Mouse (Mus musculus) testis, postnatal 14 days (tissue): ENCODE data around the gene Fbxo10.
"Not testable (repeated sequence)": the region's sequence is repeated elsewhere in the genome, so short reads cannot be mapped to it uniquely, and the experiment has no call there.

Experiments used
- DNase-seq: peaks from one replicate; pipeline ENCODE4 v3.0.0; 2021; ENCODE audit warnings: low spot score

The Fbxo10 gene

DNA sequence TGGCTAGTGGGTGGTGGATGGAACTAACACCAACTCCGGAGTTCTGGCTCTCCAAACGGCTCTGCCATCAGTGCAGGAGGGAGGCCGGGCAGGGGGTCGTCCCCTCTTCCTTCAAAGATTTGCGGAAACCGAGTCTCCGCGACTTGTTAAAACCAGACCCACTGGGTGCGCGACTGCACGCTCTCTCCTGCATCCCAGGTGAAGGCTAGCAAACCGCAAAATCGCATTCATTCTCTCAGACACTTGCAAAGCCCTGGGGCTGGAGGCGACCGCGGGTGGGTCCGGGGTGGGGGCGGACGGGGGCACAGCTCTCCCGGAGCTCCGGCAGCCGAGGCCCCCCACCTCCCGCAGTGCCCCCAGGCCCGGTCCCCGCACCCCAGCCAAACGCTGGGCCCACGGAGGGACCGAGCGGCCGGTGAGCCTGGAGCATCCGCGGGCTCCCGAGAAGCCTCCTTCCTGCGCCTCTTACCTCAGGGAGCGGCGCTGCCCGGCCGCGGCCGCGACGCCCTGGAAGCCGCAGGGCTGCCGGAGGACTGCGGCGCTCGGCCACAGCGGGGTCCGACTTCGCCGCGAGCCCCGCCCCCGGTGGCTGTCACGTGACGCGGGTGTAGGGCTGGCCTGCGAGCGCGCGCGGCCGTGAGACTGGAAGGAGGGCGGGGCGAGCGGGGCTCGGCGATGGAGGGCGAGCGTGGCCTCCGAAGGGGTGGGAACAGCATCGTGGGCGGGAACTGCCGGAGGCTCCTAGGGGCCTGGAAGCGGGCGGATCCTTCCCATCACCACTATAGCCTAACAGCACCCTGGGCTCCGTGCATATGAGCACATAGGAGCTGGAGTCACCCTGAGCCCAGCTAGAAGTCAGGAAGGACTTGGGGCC is at the start of gene Fbxo10:
Fbxo10 (minus strand) TSS at position 584 of the 874 bp plus-strand sequence.
- peak; percentile 92 for DNase-seq

DNA sequence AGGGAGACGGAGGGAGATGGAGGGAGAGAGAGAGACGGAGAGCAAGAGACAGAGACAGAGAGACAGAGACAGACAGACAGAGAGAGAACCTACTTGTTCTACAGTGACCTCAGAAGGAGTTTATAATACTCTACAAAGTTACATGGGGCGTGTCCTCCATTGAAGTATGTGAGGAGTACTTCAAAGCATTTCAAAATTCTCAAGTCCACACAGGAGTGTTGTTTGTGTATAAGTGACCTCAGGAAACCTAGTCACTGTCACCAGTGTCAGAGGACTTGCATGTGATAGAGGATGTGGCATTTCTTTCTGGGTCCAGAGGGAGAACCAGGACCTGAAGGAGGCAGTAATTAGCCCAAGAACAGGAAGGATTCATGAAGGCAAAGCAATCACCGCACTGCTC is 46.6 kb upstream of the Fbxo10 start:
- DNase-seq: no peak

DNA sequence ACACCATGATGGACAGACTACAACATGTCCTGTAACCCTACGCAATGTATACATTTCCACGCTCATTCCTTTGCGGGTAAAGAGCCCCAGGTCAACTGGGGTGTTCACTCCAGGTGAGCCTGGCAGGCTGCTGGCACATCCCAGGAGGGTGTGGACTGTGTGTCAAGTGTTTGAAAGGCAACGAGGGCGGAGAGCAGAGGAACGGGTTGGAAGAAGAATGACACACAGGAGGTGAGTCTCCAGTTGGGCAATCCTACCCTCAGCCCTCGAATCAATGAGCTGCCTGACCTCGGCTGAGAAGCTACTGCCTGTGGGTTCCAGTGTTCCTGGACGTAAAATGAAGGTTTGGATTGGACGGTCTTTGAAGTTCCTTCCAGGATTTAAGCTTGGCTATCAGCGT is 36.9 kb upstream of the Fbxo10 start:
- no peak for DNase-seq

DNA sequence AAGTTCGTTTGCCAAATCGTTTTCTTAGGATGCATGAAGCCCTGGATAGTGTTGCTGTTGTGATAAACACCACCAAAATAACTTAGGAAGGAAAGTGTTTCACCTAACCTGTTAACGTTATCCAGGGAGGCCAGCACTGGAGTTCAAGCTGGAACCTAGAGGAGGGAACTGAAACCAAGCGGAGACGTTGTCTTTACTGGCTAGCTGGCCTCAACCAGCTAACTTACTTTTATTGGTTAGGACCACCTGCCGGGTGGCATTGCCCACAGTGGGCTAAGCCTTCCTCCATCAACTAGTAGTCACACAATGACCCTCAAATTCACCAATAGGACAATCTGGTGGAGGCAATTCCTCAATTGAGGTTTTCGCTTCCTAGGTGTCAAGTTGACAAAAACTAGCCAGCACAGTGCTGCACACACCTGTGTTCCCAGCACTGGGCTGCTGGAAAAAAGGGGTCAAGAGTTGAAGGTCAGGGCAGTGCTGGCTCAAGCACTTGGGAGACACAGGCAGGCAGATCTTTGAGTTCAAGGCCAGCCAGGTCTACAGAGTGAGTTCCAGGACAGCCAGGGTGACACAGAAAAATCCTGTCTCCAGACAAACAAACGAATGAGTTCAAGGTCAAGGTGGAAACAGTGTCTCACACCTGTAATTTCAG is 24.2 kb upstream of the Fbxo10 start:
- DNase-seq: no peak

DNA sequence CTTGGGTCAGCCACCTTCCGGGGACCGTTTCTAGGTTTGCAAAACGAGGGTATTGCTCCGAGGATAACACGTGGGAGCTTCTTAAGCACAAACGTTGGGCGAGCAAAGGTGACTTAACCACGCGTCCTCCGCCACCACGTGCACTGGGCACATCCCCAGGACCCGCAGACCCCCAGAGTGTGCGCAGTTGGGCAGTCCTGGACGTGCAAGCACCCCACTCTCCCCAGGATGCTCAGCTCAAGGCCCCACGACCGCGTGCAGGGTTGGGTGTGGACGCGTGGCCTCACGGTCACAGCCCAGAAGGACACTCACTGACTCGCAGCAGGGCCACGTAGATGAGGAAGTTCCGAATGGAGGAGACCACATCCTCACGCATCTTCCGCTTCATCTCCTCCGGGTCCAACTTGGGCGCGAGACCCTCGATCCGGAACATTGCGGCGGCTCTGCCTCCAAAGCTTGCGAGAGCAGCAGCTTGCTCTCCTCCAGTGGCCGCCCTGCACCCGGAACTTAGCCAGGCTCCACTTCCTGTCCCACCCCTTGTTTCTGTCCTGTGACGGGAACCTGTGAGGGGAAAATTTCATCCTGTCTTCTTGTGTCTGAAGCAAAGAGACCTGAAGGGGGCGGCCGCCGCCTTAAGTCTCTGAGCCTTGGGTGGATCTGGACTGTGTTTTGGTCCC is 23.3 kb upstream of the Fbxo10 start, which contains the start of gene Tomm5:
Tomm5 (minus strand) TSS at position 514 of the 677 bp plus-strand sequence.
- DNase-seq: peak; percentile 86

DNA sequence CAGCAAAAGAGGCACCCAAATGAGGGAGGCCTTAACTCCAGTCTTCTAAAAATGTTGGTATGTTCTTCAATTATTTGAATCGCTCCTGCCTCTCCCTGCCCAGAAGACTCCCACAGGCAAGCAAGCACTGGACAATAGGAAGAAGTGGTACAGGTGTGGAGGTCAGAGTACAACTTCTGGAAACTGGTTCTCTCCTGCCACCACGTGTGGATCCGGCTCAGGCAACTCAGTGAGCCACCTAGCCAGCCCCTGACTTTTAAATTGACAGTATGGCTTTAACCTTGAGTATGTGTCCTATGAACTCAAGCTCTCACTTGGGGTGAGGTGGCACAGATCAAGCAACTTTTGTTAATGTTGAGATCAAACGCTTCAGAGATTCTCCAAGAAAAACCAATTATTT is 22.7 kb upstream of the Fbxo10 start:
- DNase-seq: no peak

DNA sequence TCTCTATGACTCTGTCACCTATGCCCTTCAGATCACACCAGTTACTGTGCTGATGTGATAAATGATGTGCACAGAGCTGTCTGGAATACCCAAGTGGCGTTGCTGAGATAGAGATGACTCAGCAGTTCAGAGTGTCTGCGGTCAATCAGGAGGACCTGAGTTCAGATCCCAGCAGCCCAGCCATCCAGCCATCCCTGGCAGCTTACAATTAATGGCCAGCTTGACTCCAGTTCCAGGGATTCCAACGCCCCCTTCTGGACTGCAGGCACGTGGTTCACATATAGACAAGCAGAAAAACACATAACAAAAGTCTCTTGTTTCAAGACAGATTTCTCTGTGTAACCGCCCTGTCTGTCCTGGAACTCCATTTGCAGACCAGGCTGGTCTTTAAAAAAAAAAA is 22.0 kb upstream of the Fbxo10 start:
- DNase-seq: no peak

DNA sequence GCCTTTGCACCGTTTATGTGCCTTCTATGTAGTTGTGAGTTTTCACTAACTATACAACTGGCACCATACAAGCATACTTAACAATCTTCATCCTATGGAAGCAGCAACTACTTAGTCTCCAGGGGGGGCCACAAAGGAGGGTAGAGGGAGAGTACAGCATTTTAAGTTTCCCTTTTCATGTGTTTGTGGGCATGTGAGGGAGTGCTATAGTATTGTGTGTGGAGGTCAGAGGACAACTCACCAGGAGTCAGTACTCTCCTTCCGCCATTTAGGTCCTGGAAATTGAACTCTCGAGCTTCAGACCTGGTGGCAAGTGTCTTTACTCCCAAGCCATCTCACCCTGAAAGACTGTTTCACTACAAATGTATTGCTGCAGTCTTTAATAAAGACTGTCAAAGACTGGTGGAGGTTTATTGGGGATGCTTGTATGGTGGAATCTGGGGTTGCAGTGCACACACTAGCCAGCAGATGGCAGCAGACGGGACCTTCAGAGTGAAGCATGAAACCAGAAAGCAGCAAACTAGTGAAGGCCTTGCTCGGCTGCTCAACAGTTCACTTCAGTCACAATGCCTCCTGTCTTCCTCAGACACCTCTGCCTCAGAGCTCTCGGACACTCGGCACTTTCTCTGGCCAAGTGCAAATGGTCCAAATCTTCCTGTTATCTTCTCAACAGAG is 12.9 kb upstream of the Fbxo10 start:
- DNase-seq: no peak

DNA sequence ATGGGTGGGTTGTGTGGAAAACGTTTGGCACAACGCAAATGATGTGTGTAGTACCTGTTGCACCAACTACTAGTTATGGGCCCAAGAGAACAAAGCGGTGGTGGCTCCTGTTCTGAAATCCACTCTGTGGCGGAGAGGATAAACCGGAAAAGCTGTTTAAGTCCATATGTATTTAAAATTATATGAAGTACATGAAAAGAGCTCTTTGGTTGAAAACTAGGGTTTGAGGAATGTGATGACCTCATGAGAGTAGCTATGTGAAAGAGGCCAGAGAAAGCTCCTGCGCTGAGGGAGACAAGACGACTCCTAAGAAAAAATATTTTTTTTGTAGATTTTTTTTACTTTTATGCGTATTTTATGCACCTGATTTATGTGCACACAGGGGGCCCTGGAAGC is 489 bp upstream of the Fbxo10 start:
- no peak for DNase-seq

DNA sequence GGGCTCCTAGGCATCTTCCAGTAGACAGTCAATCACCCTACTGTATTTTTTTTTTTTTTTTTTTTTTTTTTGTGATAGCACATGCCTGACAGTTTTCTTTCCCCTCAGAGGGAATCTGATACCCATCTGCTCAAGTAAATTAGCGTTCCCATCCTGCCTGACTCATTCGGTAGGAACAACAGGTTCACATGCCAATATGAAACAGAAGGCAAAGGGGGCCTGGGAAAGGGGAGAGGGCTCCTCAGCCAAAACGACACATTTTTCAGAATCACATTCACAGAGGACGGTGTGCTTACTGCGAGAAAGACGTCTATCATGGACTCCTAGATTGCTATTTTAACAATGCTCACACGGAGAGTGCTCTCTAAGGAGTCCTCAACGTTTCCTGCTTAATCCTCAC is 917 bp downstream of the Fbxo10 start:
- DNase-seq: no peak

DNA sequence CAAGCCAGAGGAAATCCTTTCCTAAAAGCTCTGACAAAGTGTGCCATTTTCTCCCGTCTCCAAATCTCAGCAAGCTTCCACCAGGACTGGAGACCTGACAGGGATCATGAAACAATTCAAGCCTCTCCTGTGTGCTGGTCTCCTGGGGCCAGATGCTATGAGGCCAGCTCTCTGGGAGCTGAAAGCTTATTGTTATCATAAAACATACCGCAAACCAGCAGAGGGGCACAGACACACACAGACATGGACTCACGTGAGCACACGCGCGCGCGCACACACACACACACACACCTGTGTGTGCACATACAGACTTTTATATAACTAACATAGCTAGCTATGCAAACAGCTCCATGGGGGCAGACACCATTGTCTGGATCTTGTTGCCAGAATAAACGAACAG is 1.5 kb downstream of the Fbxo10 start:
- no peak for DNase-seq

DNA sequence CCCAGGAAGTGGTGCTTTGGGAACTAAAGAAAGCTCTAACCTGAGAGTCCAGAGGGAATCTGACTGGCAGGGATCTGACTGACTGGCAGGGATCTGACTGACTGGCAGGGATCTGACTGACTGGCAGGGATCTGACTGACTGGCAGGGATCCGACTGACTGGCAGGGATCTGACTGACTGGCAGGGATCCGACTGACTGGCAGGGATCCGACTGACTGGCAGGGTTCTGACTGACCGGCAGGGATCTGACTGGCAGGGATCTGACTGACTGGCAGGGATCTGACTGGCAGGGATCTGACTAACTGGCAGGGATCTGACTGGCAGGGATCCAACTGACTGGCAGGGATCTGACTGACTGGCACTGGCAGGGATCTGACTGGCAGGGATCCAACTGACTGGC is 3.4 kb downstream of the Fbxo10 start:
- not testable (repeated sequence) for DNase-seq

DNA sequence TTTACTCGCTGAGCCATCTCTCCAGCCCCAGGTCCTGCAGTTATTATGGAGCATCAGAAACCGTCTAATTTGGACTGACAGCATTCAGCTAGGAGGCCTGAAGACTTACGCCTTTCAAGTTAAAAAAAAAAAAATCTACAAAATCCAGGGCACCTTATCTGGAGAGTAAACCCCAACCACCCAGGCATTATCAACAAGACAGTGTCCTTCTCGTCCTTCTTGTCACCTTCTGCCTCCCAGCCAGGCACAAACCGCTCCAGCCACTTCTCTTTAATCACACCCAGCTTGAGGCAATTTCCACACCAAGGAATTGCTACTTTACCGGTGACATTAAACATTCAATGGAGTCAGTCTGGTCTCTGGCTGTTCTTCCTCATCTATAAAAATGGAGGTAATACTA is 10.9 kb downstream of the Fbxo10 start:
- DNase-seq: no peak

DNA sequence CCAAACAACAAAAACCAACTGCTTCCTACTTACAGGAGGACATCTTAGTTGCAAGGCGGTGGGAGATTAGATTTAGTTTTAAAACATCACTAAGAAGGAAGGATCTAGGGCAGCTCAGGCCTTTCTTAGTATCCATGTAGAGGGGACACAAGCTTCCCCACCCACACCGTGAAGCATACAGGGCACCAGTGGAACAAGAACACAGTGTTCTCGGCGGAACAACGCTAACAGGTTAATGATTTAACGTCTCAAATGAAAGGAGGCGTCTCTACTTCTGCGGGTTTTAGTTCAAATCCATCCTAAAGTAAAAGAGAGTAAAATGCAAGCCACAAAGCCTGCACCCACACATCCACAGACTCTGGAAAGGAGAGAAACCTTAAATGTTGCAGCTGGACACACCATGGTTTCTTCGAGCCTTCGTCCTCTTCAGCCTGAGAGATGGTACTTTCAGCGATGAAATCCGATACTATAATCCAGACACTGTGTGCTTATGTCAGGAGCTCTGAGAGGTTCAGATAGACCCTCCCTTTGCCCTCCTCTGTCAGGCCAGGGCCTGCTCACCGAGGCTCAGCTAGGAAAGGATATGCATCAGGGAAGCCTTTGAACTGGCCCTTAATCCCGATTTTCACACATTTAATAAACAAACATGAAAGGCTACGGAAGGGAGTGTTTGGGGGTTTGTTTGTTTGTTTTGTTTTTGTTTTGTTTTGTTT is 12.0 kb downstream of the Fbxo10 start:
- no peak for DNase-seq

DNA sequence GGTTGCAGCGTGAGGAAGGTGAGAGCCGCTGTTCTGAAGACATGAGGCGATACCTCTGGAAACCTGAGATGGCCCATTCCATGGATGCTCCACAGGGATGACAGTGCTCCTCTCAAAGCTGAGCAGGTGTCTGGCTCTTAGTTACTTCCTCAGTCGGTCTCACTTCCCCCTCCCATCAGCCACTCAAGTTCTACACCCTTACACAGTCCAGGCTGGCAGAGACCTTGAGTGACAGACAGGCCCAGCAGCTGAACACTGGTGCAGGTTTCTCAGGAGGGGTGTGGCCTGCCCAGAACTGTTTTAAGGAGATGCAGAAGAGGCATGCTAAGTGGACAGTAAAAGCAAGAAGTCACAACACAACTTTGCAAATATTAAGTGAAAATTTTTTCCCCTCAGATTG is 16.7 kb downstream of the Fbxo10 start:
- DNase-seq: no peak

DNA sequence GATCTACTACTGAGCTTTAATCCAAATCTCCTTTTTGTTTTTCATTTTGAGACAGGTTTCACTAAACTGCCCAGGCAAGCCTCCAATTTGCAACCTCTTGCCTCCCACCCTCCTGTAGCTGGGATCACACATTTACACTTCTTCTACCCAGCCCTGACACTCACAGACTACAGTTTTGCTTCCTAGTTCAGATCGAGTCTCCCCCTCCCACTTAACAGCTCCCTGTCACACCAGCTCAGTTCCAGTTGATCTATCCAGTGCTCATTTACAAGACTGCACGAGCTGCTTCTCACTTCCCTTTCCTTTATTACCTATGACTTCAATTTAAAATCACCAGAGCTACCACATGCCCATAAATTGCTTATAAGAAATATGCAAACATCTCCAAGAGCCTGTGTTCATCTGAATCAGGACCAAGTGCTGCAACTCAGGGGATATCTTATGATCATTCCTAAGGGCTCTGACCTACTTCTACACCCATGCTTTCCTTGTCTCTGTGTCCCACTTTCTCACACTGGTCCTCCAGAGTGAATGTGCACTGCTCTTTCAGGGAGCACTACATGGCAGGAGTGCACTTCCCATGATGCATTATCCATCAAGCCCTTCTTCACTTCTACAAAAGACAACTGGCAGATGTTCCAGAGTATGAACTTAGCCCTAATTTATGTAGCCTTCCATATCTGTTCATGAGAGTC is 18.2 kb downstream of the Fbxo10 start:
- no peak for DNase-seq

DNA sequence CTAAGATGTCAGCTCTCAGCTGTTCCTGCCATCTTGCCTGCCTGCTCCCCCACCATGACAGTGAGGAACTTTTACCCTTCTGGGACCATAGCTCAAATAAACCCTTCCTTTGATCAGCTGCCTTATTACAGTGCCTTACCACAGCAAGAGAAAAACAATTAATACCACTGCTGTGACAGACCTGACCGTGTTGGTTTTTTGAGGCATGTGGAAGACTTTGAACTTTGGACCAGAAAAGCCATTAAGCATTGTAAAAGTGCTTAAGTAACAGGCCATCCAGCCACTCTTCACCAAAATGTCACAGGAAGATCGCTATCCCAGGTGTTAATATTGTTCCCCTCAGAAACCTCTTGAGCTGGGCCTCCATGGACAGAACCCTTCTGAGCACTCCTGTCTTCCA is 19.8 kb downstream of the Fbxo10 start:
- DNase-seq: no peak

DNA sequence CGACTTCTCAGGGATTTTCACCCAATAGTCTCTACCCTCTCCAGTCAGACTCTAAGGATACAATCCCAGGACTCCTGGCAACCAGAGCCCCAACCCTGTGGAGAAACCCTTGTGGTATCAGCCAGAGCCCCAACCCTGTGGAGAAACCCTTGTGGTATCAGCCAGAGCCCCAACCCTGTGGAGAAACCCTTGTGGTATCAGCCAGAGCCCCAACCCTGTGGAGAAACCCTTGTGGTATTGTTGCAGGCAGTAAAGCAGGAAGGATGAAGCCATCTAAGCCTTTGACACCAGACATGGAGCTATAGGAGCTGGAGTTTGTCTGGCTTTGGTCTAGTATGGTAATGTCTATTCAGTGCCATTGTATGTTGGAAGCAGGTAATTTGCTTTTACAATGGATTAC is 20.6 kb downstream of the Fbxo10 start:
- not testable (repeated sequence) for DNase-seq

DNA sequence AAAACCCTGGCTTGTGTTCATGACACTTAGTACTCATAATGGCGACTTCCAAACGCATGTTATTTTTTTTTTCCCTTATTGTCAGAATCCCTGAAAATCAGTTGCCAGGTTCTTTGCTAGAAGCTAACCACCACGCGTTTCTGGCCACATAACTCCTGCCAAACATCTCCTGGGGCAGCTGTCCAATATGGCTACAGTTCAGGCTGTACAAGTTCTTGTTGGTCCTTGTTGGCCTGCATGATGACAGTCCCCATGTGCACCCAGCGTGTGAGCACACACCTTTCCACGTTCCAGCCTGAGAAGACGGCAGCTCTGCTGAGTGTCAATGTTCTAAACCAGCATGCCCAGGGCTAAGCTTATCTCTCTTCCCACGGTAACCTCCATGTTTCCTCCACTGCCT is 29.0 kb downstream of the Fbxo10 start:
- DNase-seq: no peak

DNA sequence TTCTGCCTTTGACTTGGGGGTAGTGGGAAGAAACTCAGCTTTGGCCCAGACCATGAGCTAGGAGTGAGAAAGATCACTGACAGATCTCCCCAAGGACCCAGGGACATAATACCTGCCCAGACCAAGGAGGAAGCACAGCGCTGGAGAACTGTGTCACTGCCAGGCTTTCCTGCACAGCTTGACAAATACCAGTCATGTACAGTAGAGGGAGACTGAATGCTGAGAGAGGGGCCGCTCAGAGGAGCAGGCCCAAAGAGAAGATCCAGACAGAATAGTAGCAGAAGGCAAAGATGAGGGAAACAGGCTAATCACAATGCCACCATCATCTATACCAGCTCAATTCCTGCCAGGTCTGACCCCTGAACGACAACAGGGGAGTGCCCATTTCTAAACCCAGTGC is 29.5 kb downstream of the Fbxo10 start:
- DNase-seq: no peak

DNA sequence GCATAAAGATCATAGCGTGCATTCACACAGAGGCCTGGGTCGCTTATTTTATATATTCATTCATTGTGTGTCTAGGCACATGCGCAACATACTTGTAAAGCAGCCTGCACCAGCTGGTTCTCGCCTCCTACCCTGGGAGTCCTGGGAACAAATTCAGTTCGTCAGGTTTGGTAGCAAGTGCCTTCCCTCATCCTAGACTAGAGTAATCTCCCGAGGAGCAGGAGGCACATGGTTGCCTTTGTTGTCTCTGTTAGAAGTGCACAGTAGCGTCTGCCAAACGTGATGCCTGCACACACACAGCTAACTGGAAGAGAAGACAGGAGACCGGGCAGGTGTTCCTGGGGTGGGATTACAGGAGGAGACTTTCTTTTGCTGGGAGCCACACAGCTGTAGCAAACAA is 36.4 kb downstream of the Fbxo10 start:
- no peak for DNase-seq
